Mouse (Mus musculus) myocyte (in vitro differentiated cells): ENCODE data around the gene Mrpl14.

ENCODE experiments used
- CEBPB ChIP-seq: IDR thresholded peaks from 2 replicates; pipeline ENCODE4 v1.6.1; 2011; ENCODE audit warnings: mild to moderate bottlenecking, moderate library complexity; ENCODE audit not compliant: poor library complexity, insufficient read depth, severe bottlenecking
- E2F4 ChIP-seq: IDR thresholded peaks from one replicate; pipeline ENCODE4 v1.6.1; 2011; ENCODE audit warnings: mild to moderate bottlenecking, control low read depth, moderate library complexity; ENCODE audit not compliant: insufficient read depth
- MAX ChIP-seq: IDR thresholded peaks from one replicate; pipeline ENCODE4 v1.6.1; 2011; ENCODE audit warnings: low read depth, mild to moderate bottlenecking, control low read depth
- POLR2A ChIP-seq: IDR thresholded peaks from one replicate; pipeline ENCODE4 v1.6.1; 2011; ENCODE audit warnings: low read depth, mild to moderate bottlenecking, control low read depth, moderate library complexity; ENCODE audit not compliant: insufficient read length
- POLR2AphosphoS2 ChIP-seq: IDR thresholded peaks from one replicate; pipeline ENCODE4 v1.6.1; 2011; ENCODE audit warnings: low read depth, control low read depth; ENCODE audit not compliant: insufficient read length
- REST ChIP-seq: IDR thresholded peaks from one replicate; pipeline ENCODE4 v1.6.1; 2011; ENCODE audit warnings: mild to moderate bottlenecking, control low read depth, moderate library complexity; ENCODE audit not compliant: insufficient read depth, insufficient read length
- TCF12 ChIP-seq: IDR thresholded peaks from one replicate; pipeline ENCODE4 v1.6.1; 2011; ENCODE audit warnings: mild to moderate bottlenecking, control low read depth; ENCODE audit not compliant: poor library complexity, insufficient read depth, severe bottlenecking
- USF1 ChIP-seq: IDR thresholded peaks from one replicate; pipeline ENCODE4 v1.6.1; 2011; ENCODE audit warnings: low read depth, mild to moderate bottlenecking, control low read depth, moderate library complexity

DNA sequence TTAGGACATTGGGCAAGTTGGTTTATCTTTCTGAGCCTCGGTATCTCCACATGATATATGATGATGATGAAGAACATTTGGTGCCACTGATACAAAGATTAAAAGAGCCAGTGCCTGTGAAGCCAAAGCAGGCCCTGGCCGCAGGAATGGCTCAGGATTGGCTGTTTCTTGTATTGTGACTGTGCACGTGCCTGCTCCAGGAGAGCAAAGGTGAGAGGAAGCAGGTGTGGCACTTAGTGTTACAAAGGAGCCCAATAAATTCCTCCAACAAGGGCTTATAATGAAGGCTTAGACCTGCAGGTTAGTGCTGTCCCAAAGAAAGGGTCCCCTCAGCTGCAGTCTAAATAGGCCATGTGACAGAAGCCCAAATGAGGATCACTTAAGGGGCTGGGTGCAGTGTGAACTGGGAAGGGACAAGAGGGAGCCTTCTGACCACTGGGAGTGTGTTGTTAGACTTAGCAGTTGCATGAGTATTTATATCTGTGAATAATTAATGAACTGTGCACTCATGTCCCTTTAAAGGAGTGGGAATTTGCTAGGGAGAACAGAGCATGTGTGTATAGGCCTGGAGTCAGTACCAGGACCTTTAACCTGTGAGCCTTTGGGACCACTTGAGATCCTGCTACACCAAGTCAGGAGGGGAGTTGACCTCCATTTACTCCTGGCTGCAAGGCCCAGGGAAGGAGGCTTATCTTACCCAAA lies 13.1 kb downstream of the Mrpl14 start:
- no peak for TF ChIP-seq POLR2A
- no peak for TF ChIP-seq REST
- no peak for TF ChIP-seq USF1
- no peak for TF ChIP-seq CEBPB
- no peak for TF ChIP-seq POLR2AphosphoS2
- TF ChIP-seq MAX: no peak
- TF ChIP-seq TCF12: no peak
- TF ChIP-seq E2F4: no peak
